Mouse (Mus musculus): ENCODE results near the gene Prss36.
A peak's percentile ranks its signal among the peaks of the same experiment; 100 is the strongest.

Prss36 gene

GRCm38 (mm10) chr7:127934075-127934474 is 12.4 kb downstream of the Prss36 start:
- DNase-seq = no peak

- DNase-seq = no peak
Measured at GRCm38 (mm10) chr7:127932273-127933031, 14.1 kb downstream of the Prss36 start.

- DNase-seq = no peak
Measured at GRCm38 (mm10) chr7:127931351-127932135, 15.0 kb downstream of the Prss36 start.

- DNase-seq = no peak
Measured at GRCm38 (mm10) chr7:127930636-127931035, 15.9 kb downstream of the Prss36 start.

- DNase-seq = no peak
Measured at GRCm38 (mm10) chr7:127929923-127930322, 16.6 kb downstream of the Prss36 start, which contains the start of gene Prss8. Gene Prss8, minus strand, starts transcription at chr7:127930104.

- DNase-seq = peak in 1 of 2 experiments; percentile 33
Measured at GRCm38 (mm10) chr7:127928596-127928995, 17.9 kb downstream of the Prss36 start.

- peak in 1 of 2 experiments; percentile 1 for DNase-seq
Measured at GRCm38 (mm10) chr7:127927726-127928125, 18.8 kb downstream of the Prss36 start.

GRCm38 (mm10) chr7:127926846-127927245 is 19.7 kb downstream of the Prss36 start:
- DNase-seq = no peak

- DNase-seq = no peak
Measured at GRCm38 (mm10) chr7:127926066-127926465, 20.5 kb downstream of the Prss36 start.

- DNase-seq = no peak
Measured at GRCm38 (mm10) chr7:127925252-127925651, 21.3 kb downstream of the Prss36 start.

GRCm38 (mm10) chr7:127923714-127924113 is 22.8 kb downstream of the Prss36 start:
- DNase-seq = no peak

GRCm38 (mm10) chr7:127922451-127923275 is 23.9 kb downstream of the Prss36 start:
- no peak for DNase-seq

- no peak for DNase-seq
Measured at GRCm38 (mm10) chr7:127921516-127921915, 25.0 kb downstream of the Prss36 start.

- DNase-seq = no peak
Measured at GRCm38 (mm10) chr7:127919290-127919689, 27.2 kb downstream of the Prss36 start.

GRCm38 (mm10) chr7:127918203-127918602 is 28.3 kb downstream of the Prss36 start:
- DNase-seq = peak; percentile 42 to 51

- DNase-seq = no peak
Measured at GRCm38 (mm10) chr7:127915293-127915692, 31.2 kb downstream of the Prss36 start.

GRCm38 (mm10) chr7:127912938-127913337 is 33.6 kb downstream of the Prss36 start:
- no peak for DNase-seq

- DNase-seq = peak; percentile 86 to 92
Measured at GRCm38 (mm10) chr7:127912190-127912871, 34.2 kb downstream of the Prss36 start, which contains the start of gene Kat8. Gene Kat8, plus strand, starts transcription at chr7:127912516.

GRCm38 (mm10) chr7:127908656-127909055 is 37.9 kb downstream of the Prss36 start:
- no peak for DNase-seq

- DNase-seq = no peak
Measured at GRCm38 (mm10) chr7:127907939-127908338, 38.6 kb downstream of the Prss36 start.

- peak; percentile 79 to 86 for DNase-seq
Measured at GRCm38 (mm10) chr7:127903971-127904796, 42.3 kb downstream of the Prss36 start, which contains the start of gene Bckdk. Gene Bckdk, plus strand, starts transcription at chr7:127904082.

Measured in cerebellum, adult 18-20 months (tissue).